Mouse (Mus musculus) hindbrain, embryonic 13.5 days (tissue): ENCODE data around the gene Gm20547. TPM values are rescaled to one million over a fixed set of nuclear protein-coding genes. Genes with fewer than 3 reads are reported as not detected.

Source experiments
- ATAC-seq: fragments of 200-750 bp; cut with Nextera tagmentation; 2 replicates; pipeline ENCODE4 v1.8.0; 2017; ENCODE audit warnings: moderate TSS enrichment; ENCODE audit not compliant: low FRiP score
- H3K27ac ChIP-seq: fragments of 300-500 bp; sonication (generic); 2 replicates; pipeline ENCODE4 v1.5.1; 2015; ENCODE audit warnings: inconsistent platforms, mild to moderate bottlenecking, moderate library complexity
- H3K27me3 ChIP-seq: fragments of 300-500 bp; sonication (generic); 2 replicates; pipeline ENCODE4 v1.6.1; 2015; ENCODE audit warnings: mild to moderate bottlenecking, inconsistent platforms
- H3K36me3 ChIP-seq: fragments of 300-500 bp; sonication (generic); 2 replicates; pipeline ENCODE4 v1.6.1; 2015; ENCODE audit warnings: mild to moderate bottlenecking, inconsistent platforms
- H3K4me1 ChIP-seq: fragments of 300-500 bp; sonication (generic); replicated peaks from 2 replicates; pipeline ENCODE4 v1.6.1; 2015; ENCODE audit warnings: inconsistent platforms
- H3K4me2 ChIP-seq: fragments of 300-500 bp; sonication (generic); 2 replicates; pipeline ENCODE4 v1.6.1; 2015; ENCODE audit warnings: inconsistent platforms, mild to moderate bottlenecking, moderate library complexity
- H3K4me3 ChIP-seq: fragments of 300-500 bp; sonication (generic); 2 replicates; pipeline ENCODE4 v1.5.1; 2015; ENCODE audit warnings: mild to moderate bottlenecking, inconsistent platforms
- H3K9ac ChIP-seq: fragments of 300-500 bp; sonication (generic); 2 replicates; pipeline ENCODE4 v1.6.1; 2015; ENCODE audit warnings: mild to moderate bottlenecking, inconsistent platforms
- H3K9me3 ChIP-seq: fragments of 300-500 bp; sonication (generic); 2 replicates; pipeline ENCODE4 v1.6.1; 2016; ENCODE audit warnings: inconsistent platforms
- WGBS: fragments of 180-500 bp; shearing (Covaris S2); methylation state at CpG from one replicate; pipeline ENCODE4 v1.1.7; 2015; 5-methylcytosine and 5-hydroxymethylcytosine counted together
- microRNA-seq: library from miRNA; unstranded; fragments of <30 nt; microRNA quantifications from one replicate; pipeline ENCODE4, GENCODE M21; 2016
- polyA plus RNA-seq: library from polyadenylated mRNA; unstranded; fragments of >200 nt; fragmentation: Nextera tagmentation; extraction: Ambion mirVana; gene quantifications from 2 replicates; pipeline ENCODE4 v1.2.1, GENCODE M21; 2015

Gm20547 gene
- polyA plus RNA-seq, 1 experiment from 2014 or later, result not detected

- ATAC-seq, result no peak
- no peak overlapping the region for H3K27ac ChIP-seq
- no peaks in the 10 kb centered on the region for H3K36me3 ChIP-seq
- H3K4me1 ChIP-seq, result no peaks in the 10 kb centered on the region
- no peak overlapping the region for H3K4me3 ChIP-seq
- 88% methylated on average over 6 of the region's 6 CpGs for WGBS
- no peaks in the 10 kb centered on the region for H3K27me3 ChIP-seq
- H3K9ac ChIP-seq, result no peak overlapping the region
- H3K4me2 ChIP-seq, result no peak overlapping the region
- peaks cover 7% of the 10 kb centered on the region; the same call in 1 of the 2 replicates for H3K9me3 ChIP-seq
Measured at GRCm38 (mm10) chr17:34808599-34809205, 73.1 kb downstream of the Gm20547 start.

GRCm38 (mm10) chr17:34807176-34807575 lies 74.7 kb downstream of the Gm20547 start:
- H3K27me3 ChIP-seq, result no peaks in the 10 kb centered on the region
- no peaks in the 10 kb centered on the region for H3K36me3 ChIP-seq
- no peak for ATAC-seq
- peaks cover 7% of the 10 kb centered on the region; the same call in 1 of the 2 replicates for H3K9me3 ChIP-seq
- H3K4me3 ChIP-seq, result no peak overlapping the region
- no peak overlapping the region for H3K9ac ChIP-seq
- 70% methylated on average over 3 of the region's 3 CpGs for WGBS
- no peak overlapping the region for H3K4me2 ChIP-seq
- H3K4me1 ChIP-seq, result no peaks in the 10 kb centered on the region
- H3K27ac ChIP-seq, result no peak overlapping the region

Small RNA genes lying within 50 kb of the gene (microRNA-seq; reads per million reads assigned to microRNA genes)
- gene Mir6970 (not detected), gene Mir6971 (3.3 reads per million, percentile 8 among the genes with 10 or more reads in this experiment), gene Mir6972 (not detected)

Other genes with a start within 250 kb of the Gm20547 start
- 16.9 and 17.6 TPM in 2 replicates for gene Fkbpl, start 237.3 kb downstream of the Gm20547 start, polyA plus RNA-seq
- gene Atf6b, start 234.9 kb downstream of the Gm20547 start, polyA plus RNA-seq, result 117 and 122 TPM in 2 replicates
- gene Tnxb, start 211.5 kb downstream of the Gm20547 start, polyA plus RNA-seq, result 0.09 TPM in 2 replicates
- gene C4b, start 138.2 kb downstream of the Gm20547 start, polyA plus RNA-seq, result 0.09 TPM in 1 of 2 replicates, not detected in the other
- gene Cyp21a1, start 77.5 kb downstream of the Gm20547 start, polyA plus RNA-seq, result not detected in 2 replicates
- 36.5 and 40.5 TPM in 2 replicates for gene Stk19, start 45.1 kb downstream of the Gm20547 start, polyA plus RNA-seq
- gene Dxo, start 45.0 kb downstream of the Gm20547 start, polyA plus RNA-seq, result 68.9 and 69.6 TPM in 2 replicates
- gene Skiv2l, start 31.8 kb downstream of the Gm20547 start, polyA plus RNA-seq, result 54.1 and 60.4 TPM in 2 replicates
- 82.7 and 88.9 TPM in 2 replicates for gene Nelfe, start 31.7 kb downstream of the Gm20547 start, polyA plus RNA-seq
- gene Cfb, start 19.5 kb downstream of the Gm20547 start, polyA plus RNA-seq, result 1.9 TPM in 2 replicates
- 13.5 and 13.9 TPM in 2 replicates for gene Zbtb12, start 2.6 kb downstream of the Gm20547 start, polyA plus RNA-seq
- gene C2, start 16.2 kb upstream of the Gm20547 start, polyA plus RNA-seq, result 1.4 and 2.3 TPM in 2 replicates
- 90.1 and 98.0 TPM in 2 replicates for gene Ehmt2, start 16.4 kb upstream of the Gm20547 start, polyA plus RNA-seq
- gene Slc44a4, start 32.4 kb upstream of the Gm20547 start, polyA plus RNA-seq, result 0.17 TPM in 1 of 2 replicates, not detected in the other
- gene Neu1, start 49.2 kb upstream of the Gm20547 start, polyA plus RNA-seq, result 30.6 and 31.5 TPM in 2 replicates
- 0.26 and 0.32 TPM in 2 replicates for gene Hspa1b, start 77.2 kb upstream of the Gm20547 start, polyA plus RNA-seq
- gene Gm20481, start 87.9 kb upstream of the Gm20547 start, polyA plus RNA-seq, result not detected in 2 replicates
- gene Hspa1a, start 90.1 kb upstream of the Gm20547 start, polyA plus RNA-seq, result 4.0 and 4.6 TPM in 2 replicates
- gene Hspa1l, start 90.7 kb upstream of the Gm20547 start, polyA plus RNA-seq, result 0.85 and 1.1 TPM in 2 replicates
- 112 and 117 TPM in 2 replicates for gene Lsm2, start 99.8 kb upstream of the Gm20547 start, polyA plus RNA-seq
- 57.3 TPM in 2 replicates for gene Vars, start 118.9 kb upstream of the Gm20547 start, polyA plus RNA-seq
- gene Vwa7, start 134.5 kb upstream of the Gm20547 start, polyA plus RNA-seq, result 0.16 and 0.18 TPM in 2 replicates
- 2.5 and 2.9 TPM in 2 replicates for gene Sapcd1, start 146.0 kb upstream of the Gm20547 start, polyA plus RNA-seq
- gene Msh5, start 164.7 kb upstream of the Gm20547 start, polyA plus RNA-seq, result 2.7 and 3.5 TPM in 2 replicates
- 100 and 102 TPM in 2 replicates for gene Clic1, start 167.9 kb upstream of the Gm20547 start, polyA plus RNA-seq
- gene Ddah2, start 177.0 kb upstream of the Gm20547 start, polyA plus RNA-seq, result 420 and 426 TPM in 2 replicates
- not detected in 2 replicates for gene Ly6g6c, start 183.3 kb upstream of the Gm20547 start, polyA plus RNA-seq
- 0.25 and 0.31 TPM in 2 replicates for gene Mpig6b, start 184.1 kb upstream of the Gm20547 start, polyA plus RNA-seq
- gene Ly6g6e, start 194.9 kb upstream of the Gm20547 start, polyA plus RNA-seq, result 0.45 TPM in 1 of 2 replicates, not detected in the other
- 0.61 and 1.1 TPM in 2 replicates for gene Ly6g6d, start 196.0 kb upstream of the Gm20547 start, polyA plus RNA-seq
- gene Ly6g6f, start 203.6 kb upstream of the Gm20547 start, polyA plus RNA-seq, result 0.19 and 0.28 TPM in 2 replicates
- gene Abhd16a, start 207.2 kb upstream of the Gm20547 start, polyA plus RNA-seq, result 86.9 and 93.8 TPM in 2 replicates
- 0.36 TPM in 1 of 2 replicates, not detected in the other for gene Ly6g5c, start 226.2 kb upstream of the Gm20547 start, polyA plus RNA-seq
- gene Ly6g5b, start 233.4 kb upstream of the Gm20547 start, polyA plus RNA-seq, result 1.1 and 1.9 TPM in 2 replicates
- 21.6 and 24.4 TPM in 2 replicates for gene Gpank1, start 239.4 kb upstream of the Gm20547 start, polyA plus RNA-seq
- gene Csnk2b, start 240.0 kb upstream of the Gm20547 start, polyA plus RNA-seq, result 317 and 322 TPM in 2 replicates
- gene D17H6S53E, start 244.3 kb upstream of the Gm20547 start, polyA plus RNA-seq, result 10.2 and 11.2 TPM in 2 replicates